Mouse (Mus musculus): Measurements from ENCODE around the gene Lyrm7. TPM values are rescaled to one million over a fixed set of nuclear protein-coding genes. Genes with fewer than 3 reads are reported as not detected.

Lyrm7 gene
- total and polyA plus RNA-seq, 3 experiments, result 11.1 to 40.1 (median 38.6) TPM

DNA sequence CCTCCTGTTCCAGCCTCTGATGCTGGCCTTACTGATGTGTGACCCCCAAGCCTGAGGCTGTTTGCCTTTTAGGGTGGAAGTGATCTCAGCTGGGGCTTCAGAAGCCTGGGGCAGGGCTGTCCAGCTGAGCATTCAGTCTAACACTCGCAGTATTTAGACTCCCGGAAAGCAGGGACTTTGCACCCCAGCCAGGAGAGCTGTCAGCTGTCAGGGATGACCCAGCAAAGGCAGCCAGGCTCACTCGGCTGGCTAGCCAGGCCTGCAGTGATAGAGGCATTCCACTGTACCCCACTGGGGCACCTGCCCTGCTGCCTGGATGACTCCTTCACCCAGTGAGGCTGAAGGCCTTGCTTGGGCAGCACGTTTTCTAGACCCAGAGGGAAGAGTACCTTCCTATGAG is 45.2 kb upstream of the Lyrm7 start:
- H3K79me2 ChIP-seq (replicated peaks; ENCODE audit: control insufficient read depth, insufficient read depth, low read length), result no peaks in the 10 kb centered on the region
- TF ChIP-seq EP300 (IDR thresholded peaks at IDR 0.05; ENCODE audit: insufficient read depth, low read depth, low read length) (no peak), CTCF (IDR thresholded peaks at IDR 0.05) (no peak), POLR2A (IDR thresholded peaks at IDR 0.05; ENCODE audit: insufficient read depth, low read depth, low read length) (no peak)
- no peak overlapping the region for H3K9ac ChIP-seq (ENCODE audit: low read depth, low read length)
- intact Hi-C loops (cut with DNase I), result no loop called here
- H3K27ac ChIP-seq, result peak overlapping the region; percentile 67
- WGBS, result 31% methylated on average over 4 of the region's 4 CpGs
- peaks cover 3% of the 10 kb centered on the region for H3K4me1 ChIP-seq (ENCODE audit: control insufficient read depth, insufficient read depth, low read length)
- peak; percentile 60 to 65 for DNase-seq
- H3K4me3 ChIP-seq, result no peak overlapping the region
- no peaks in the 10 kb centered on the region for H3K27me3 ChIP-seq (ENCODE audit: control insufficient read depth, insufficient read depth, low read length)
- H3K36me3 ChIP-seq (ENCODE audit: control insufficient read depth, insufficient read depth, low read length), result no peaks in the 10 kb centered on the region

DNA sequence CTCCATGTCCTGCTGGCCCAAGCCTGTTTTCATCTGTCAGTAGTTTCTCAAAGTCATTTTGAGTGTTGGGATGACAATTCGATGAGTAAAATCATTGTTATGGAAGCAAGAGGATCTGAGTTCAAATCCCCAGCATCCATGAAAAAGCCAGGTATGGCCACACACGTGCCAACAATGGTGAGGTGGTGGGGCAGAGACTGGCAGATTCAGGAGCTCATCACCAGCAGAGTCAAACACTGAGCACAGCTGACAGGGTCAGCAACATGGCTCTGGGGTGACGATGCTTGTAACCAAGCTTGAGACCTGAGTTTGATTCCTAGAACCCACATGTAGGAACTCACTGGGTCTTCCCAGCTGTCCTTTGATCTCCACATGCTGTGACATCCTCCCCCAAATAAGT is 44.4 kb upstream of the Lyrm7 start:
- Histone ChIP-seq H3K27ac (peak overlapping the region; percentile 67), H3K27me3 (ENCODE audit: control insufficient read depth, insufficient read depth, low read length) (no peaks in the 10 kb centered on the region), H3K9ac (ENCODE audit: low read depth, low read length) (no peak overlapping the region), H3K36me3 (ENCODE audit: control insufficient read depth, insufficient read depth, low read length) (no peaks in the 10 kb centered on the region), H3K4me3 (no peak overlapping the region), H3K79me2 (replicated peaks; ENCODE audit: control insufficient read depth, insufficient read depth, low read length) (no peaks in the 10 kb centered on the region), H3K4me1 (ENCODE audit: control insufficient read depth, insufficient read depth, low read length) (peaks cover 3% of the 10 kb centered on the region)
- TF ChIP-seq POLR2A (IDR thresholded peaks at IDR 0.05; ENCODE audit: insufficient read depth, low read depth, low read length), result no peak
- TF ChIP-seq EP300 (IDR thresholded peaks at IDR 0.05; ENCODE audit: insufficient read depth, low read depth, low read length), result no peak
- no peak for TF ChIP-seq CTCF (IDR thresholded peaks at IDR 0.05)
- DNase-seq, result no peak
- 87% methylated on average over 3 of the region's 3 CpGs for WGBS
- intact Hi-C loops (cut with DNase I), result no loop called here

DNA sequence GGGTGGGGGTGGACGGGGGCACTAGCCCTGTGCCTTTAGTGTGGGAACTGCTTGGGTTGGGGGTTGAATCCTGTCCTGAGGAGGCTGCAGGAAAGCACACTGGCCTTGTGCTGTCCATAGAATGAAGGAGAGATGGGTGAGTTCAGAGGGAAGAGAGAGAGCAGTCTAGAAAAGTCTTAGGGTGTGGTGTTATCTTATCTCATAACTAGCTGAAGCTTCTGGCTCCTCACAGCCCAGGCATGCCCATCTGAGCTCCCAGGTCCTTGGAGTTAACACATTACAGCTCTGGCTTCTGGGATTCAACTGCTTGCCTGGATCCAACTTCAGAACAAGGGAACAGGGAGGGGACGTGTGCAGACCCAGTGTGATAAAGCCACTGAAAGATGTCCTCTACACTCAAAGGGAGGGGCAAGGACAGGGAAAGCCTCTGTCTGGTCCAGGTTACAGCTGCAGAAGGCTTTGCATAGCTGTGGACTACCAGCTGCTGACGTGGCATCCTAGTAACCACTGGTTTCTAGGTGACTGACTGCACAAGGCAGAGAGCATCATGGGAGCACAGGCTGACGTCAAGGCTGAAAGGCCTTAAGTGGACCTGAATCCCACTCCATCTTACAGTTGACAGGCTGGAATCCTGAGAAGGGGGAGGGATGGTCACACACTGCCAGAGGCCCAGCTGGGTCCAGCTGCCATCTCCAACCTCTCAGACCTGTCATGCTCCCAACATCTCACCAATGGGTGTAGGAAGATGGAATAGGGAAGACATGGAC is 43.4 kb upstream of the Lyrm7 start:
- peak overlapping the region; percentile 67 for H3K27ac ChIP-seq
- peaks cover 3% of the 10 kb centered on the region for H3K4me1 ChIP-seq (ENCODE audit: control insufficient read depth, insufficient read depth, low read length)
- intact Hi-C loops (cut with DNase I), result no loop called here
- peak; percentile 72 to 75 for DNase-seq
- no peaks in the 10 kb centered on the region for H3K27me3 ChIP-seq (ENCODE audit: control insufficient read depth, insufficient read depth, low read length)
- H3K79me2 ChIP-seq (replicated peaks; ENCODE audit: control insufficient read depth, insufficient read depth, low read length), result no peaks in the 10 kb centered on the region
- 64% methylated on average over 4 of the region's 4 CpGs for WGBS
- no peak overlapping the region for H3K9ac ChIP-seq (ENCODE audit: low read depth, low read length)
- peak overlapping the region; percentile 24; the same call in 1 of the 2 replicates for H3K4me3 ChIP-seq
- H3K36me3 ChIP-seq (ENCODE audit: control insufficient read depth, insufficient read depth, low read length), result no peaks in the 10 kb centered on the region
- TF ChIP-seq EP300 (IDR thresholded peaks at IDR 0.05; ENCODE audit: insufficient read depth, low read depth, low read length) (peak; percentile 57; the same call in 1 of the 2 replicates), POLR2A (IDR thresholded peaks at IDR 0.05; ENCODE audit: insufficient read depth, low read depth, low read length) (peak; percentile 58), CTCF (IDR thresholded peaks at IDR 0.05) (no peak)

DNA sequence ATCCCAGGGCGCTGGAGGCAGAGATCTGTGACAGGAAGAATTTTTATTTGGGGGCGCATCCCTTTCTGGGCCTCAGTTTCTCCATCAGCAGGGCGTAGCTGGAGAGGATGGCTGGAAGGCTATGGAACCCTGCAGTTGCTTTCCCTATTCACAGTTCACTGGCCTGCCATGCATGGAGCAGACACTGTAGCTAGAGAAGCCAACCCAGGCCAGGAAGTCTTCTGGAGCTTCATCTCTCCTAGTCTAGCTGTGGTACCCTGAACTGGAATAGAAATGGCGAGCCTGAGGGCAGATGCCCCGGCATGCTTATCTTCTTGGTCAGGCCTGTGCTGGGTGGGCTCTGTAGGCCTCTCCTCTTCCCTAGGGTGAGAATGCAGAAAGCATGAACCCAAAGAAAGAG is 42.6 kb upstream of the Lyrm7 start:
- TF ChIP-seq EP300 (IDR thresholded peaks at IDR 0.05; ENCODE audit: insufficient read depth, low read depth, low read length) (no peak), CTCF (IDR thresholded peaks at IDR 0.05) (no peak), POLR2A (IDR thresholded peaks at IDR 0.05; ENCODE audit: insufficient read depth, low read depth, low read length) (no peak)
- H3K9ac ChIP-seq (ENCODE audit: low read depth, low read length), result peak overlapping the region; percentile 72
- DNase-seq, result no peak
- no peaks in the 10 kb centered on the region for H3K27me3 ChIP-seq (ENCODE audit: control insufficient read depth, insufficient read depth, low read length)
- peak overlapping the region; percentile 69 for H3K27ac ChIP-seq
- intact Hi-C loops (cut with DNase I), result no loop called here
- no peaks in the 10 kb centered on the region for H3K36me3 ChIP-seq (ENCODE audit: control insufficient read depth, insufficient read depth, low read length)
- H3K4me3 ChIP-seq, result peak overlapping the region; percentile 50
- peaks cover 3% of the 10 kb centered on the region for H3K4me1 ChIP-seq (ENCODE audit: control insufficient read depth, insufficient read depth, low read length)
- WGBS, result 64% methylated on average over 5 of the region's 5 CpGs
- H3K79me2 ChIP-seq (replicated peaks; ENCODE audit: control insufficient read depth, insufficient read depth, low read length), result no peaks in the 10 kb centered on the region

DNA sequence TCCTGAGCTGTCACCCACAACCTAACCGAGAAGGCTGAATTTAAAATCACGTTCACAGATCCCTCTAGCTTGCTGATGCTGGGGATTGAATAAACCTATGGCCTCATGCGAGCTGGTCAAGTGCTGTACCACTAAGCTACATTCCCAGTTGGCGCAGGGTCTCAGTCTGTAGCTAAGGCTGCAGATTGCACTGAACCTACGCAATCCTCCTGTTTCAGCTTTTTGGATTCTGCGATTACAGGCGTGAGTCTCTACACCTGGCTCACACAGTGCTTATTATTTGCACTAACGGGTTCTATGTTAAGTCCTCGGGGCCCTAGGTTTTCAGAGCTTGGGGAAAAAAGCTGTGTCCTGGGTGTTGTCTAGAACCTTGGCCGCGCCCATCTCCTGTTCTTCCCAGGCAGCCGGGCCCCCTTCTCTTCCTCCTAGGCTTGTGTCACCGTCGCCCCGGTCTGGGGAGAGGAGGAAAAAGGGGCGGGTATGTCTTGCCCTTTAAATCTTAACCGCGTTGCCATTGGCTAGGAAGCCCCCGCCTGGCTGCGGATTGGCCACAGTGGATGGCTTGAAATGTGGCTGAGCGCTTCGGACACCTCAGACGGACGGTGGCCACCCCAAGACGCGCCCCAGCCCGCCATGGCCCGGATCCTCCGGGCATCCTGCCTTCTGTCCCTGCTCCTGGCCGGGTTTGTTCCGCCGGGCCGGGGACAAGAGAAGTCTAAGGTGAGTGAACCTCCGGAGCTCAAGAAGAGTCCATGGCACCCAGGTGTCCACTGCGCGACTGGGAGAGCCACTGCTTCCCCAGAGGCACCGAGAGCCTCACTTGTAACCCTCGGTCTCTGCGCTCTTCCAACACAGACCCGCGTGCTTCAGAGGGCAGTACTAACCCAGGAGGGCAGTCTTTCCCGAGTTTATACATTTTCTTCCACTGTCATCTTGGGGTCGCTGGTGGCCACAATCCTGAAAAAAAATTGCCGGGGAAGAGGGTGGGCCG is 41.9 kb upstream of the Lyrm7 start, which contains the start of gene Gpx3:
Gpx3 (plus strand) TSS at position 121 of the 991 bp plus-strand sequence.
- H3K36me3 ChIP-seq (ENCODE audit: control insufficient read depth, insufficient read depth, low read length), result no peaks in the 10 kb centered on the region
- no peaks in the 10 kb centered on the region for H3K27me3 ChIP-seq (ENCODE audit: control insufficient read depth, insufficient read depth, low read length)
- H3K27ac ChIP-seq, result peak within 1 kb of the TSS; percentile 69
- intact Hi-C loops (cut with DNase I), result no loop called here
- TF ChIP-seq CTCF (IDR thresholded peaks at IDR 0.05), result no peak
- TF ChIP-seq POLR2A (IDR thresholded peaks at IDR 0.05; ENCODE audit: insufficient read depth, low read depth, low read length), result peak; percentile 83
- no peak for TF ChIP-seq EP300 (IDR thresholded peaks at IDR 0.05; ENCODE audit: insufficient read depth, low read depth, low read length)
- H3K79me2 ChIP-seq (replicated peaks; ENCODE audit: control insufficient read depth, insufficient read depth, low read length), result no peaks in the 10 kb centered on the region
- peaks cover 3% of the 10 kb centered on the region for H3K4me1 ChIP-seq (ENCODE audit: control insufficient read depth, insufficient read depth, low read length)
- peak within 1 kb of the TSS; percentile 50 for H3K4me3 ChIP-seq
- peak within 1 kb of the TSS; percentile 72 for H3K9ac ChIP-seq (ENCODE audit: low read depth, low read length)
- DNase-seq, result peak; percentile 87 to 88
- 15% methylated on average over 45 of the region's 45 CpGs for WGBS
